Mouse (Mus musculus): Measurements from ENCODE around the gene Dkkl1. TPM values are rescaled to one million over a fixed set of nuclear protein-coding genes. Genes with fewer than 3 reads are reported as not detected.

The Dkkl1 gene
- polyA plus RNA-seq, 1 experiment = 2.8 TPM

DNA sequence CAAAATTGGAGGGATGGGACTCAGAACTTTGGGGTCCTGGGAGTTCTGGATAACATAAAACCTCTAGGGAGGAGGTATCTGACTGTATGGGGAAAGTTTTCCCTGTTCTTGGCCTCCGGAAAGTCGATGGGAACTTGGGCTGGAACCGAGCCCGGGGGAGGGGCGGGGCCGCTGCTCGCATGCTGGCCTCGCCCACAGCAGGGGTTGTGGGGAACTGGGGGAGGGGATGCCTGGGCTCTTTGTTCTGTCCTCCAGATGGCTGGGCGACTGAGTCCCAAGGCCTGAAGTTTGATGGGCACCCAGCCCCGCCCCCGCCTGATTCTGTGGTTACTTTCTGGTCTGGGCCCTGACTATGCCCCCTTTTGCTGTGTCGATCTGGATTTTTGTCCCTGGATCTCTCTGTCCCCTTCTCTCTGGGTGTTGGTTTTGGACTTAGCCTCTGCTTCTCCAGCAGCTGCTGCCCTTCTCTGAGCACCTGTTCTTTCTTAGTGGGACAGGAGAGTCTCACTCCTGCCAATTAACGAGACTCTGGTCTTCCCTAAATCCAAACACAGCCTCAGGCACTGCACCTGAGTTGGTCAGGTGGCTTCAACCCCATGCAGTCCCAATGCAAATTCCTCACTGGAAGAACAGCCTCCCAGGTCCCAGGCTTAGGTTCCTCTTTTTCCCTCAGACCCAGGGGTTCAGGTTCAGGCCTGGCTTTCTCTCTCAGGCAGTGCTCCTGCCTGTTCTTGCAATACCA is 4.7 kb upstream of the Dkkl1 start:
- DNase-seq (ENCODE audit: low read depth in 1 of 2, low spot score in 2 of 2) = no peak
- peaks cover 8% of the 10 kb centered on the region for H3K27me3 ChIP-seq (ENCODE audit: control insufficient read depth, insufficient read depth, low read length)
- no peaks in the 10 kb centered on the region for H3K36me3 ChIP-seq (ENCODE audit: control insufficient read depth, insufficient read depth, low read length)
- TF ChIP-seq CTCF (IDR thresholded peaks at IDR 0.05; ENCODE audit: extremely low read depth, insufficient read depth, insufficient read length, insufficient replicate concordance) = no peak
- TF ChIP-seq POLR2A (IDR thresholded peaks at IDR 0.05; ENCODE audit: low read depth, low read length) = no peak
- 18% methylated on average over 13 of the region's 13 CpGs for WGBS
- H3K27ac ChIP-seq (ENCODE audit: insufficient read depth, low read length) = no peak overlapping the region
- peaks cover 12% of the 10 kb centered on the region; the same call in 1 of the 2 replicates for H3K4me1 ChIP-seq (ENCODE audit: control insufficient read depth, insufficient read depth, insufficient read length)
- no peak overlapping the region for H3K4me3 ChIP-seq (ENCODE audit: extremely low read depth, insufficient read depth, insufficient read length)

- H3K4me3 ChIP-seq (ENCODE audit: extremely low read depth, insufficient read depth, insufficient read length) = peak within 1 kb of the TSS; percentile 40; the same call in 1 of the 2 replicates
- TF ChIP-seq POLR2A (IDR thresholded peaks at IDR 0.05; ENCODE audit: low read depth, low read length) = no peak
- TF ChIP-seq CTCF (IDR thresholded peaks at IDR 0.05; ENCODE audit: extremely low read depth, insufficient read depth, insufficient read length, insufficient replicate concordance) = no peak
- 11% methylated on average over 54 of the region's 55 CpGs for WGBS
- H3K27ac ChIP-seq (ENCODE audit: insufficient read depth, low read length) = no peak within 1 kb of the TSS
- H3K36me3 ChIP-seq (ENCODE audit: control insufficient read depth, insufficient read depth, low read length) = no peaks in the 10 kb centered on the region
- H3K4me1 ChIP-seq (ENCODE audit: control insufficient read depth, insufficient read depth, insufficient read length) = peaks cover 17% of the 10 kb centered on the region; the same call in 1 of the 2 replicates
- DNase-seq (ENCODE audit: low read depth in 1 of 2, low spot score in 2 of 2) = no peak
- H3K27me3 ChIP-seq (ENCODE audit: control insufficient read depth, insufficient read depth, low read length) = peaks cover 8% of the 10 kb centered on the region
Observed at GRCm38 (mm10) chr7:45215673-45216441, 3.9 kb upstream of the Dkkl1 start, which contains the start of gene Tead2. Gene Tead2, plus strand, starts transcription at chr7:45215753.

DNA sequence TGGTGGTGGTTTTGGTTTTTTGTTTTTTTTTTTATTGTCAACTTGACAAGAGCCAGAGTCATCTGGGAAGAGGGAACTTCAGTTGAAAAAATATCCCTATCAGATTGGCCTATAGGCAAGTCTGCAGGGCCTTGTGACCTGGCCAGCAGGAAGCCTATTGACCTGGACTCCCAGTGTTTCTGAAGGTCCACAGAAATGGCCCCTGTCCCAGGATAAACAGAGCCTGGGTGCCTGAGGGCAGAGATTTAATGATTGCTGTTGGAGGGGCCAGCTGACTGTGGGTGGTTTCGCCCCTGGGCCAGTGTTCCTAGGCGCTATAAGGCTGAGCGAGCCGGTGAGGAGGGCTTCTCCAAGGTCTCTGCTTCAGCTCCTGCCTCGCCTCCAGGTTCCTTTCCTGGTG is 1.8 kb upstream of the Dkkl1 start:
- Histone ChIP-seq H3K4me3 (ENCODE audit: extremely low read depth, insufficient read depth, insufficient read length) (no peak overlapping the region), H3K27me3 (ENCODE audit: control insufficient read depth, insufficient read depth, low read length) (peaks cover 8% of the 10 kb centered on the region), H3K36me3 (ENCODE audit: control insufficient read depth, insufficient read depth, low read length) (no peaks in the 10 kb centered on the region), H3K4me1 (ENCODE audit: control insufficient read depth, insufficient read depth, insufficient read length) (peaks cover 17% of the 10 kb centered on the region; the same call in 1 of the 2 replicates), H3K27ac (ENCODE audit: insufficient read depth, low read length) (no peak overlapping the region)
- no peak for DNase-seq (ENCODE audit: low read depth in 1 of 2, low spot score in 2 of 2)
- TF ChIP-seq POLR2A (IDR thresholded peaks at IDR 0.05; ENCODE audit: low read depth, low read length) (no peak), CTCF (IDR thresholded peaks at IDR 0.05; ENCODE audit: extremely low read depth, insufficient read depth, insufficient read length, insufficient replicate concordance) (no peak)
- 95% methylated on average over 5 of the region's 5 CpGs for WGBS

DNA sequence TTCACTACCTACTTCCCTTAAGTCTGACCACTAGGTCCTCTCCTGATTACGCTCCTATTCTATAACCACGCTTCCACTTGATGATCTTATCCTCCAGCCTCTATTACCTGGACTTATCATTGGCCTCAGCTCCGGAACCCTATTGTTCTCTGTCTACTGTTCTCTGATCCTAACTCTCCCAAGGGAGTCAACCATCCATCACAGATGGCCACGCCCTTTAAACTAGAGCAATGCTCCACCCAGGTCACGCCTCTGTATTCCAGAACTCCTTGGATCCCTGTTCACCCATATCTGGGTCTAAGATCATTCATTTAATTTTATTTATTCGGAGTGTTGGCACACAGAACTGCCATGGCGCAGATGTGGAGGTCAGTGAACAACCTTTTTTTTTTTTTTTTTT is 409 bp upstream of the Dkkl1 start:
- Histone ChIP-seq H3K4me1 (ENCODE audit: control insufficient read depth, insufficient read depth, insufficient read length) (peaks cover 17% of the 10 kb centered on the region; the same call in 1 of the 2 replicates), H3K4me3 (ENCODE audit: extremely low read depth, insufficient read depth, insufficient read length) (no peak overlapping the region), H3K27ac (ENCODE audit: insufficient read depth, low read length) (no peak overlapping the region), H3K36me3 (ENCODE audit: control insufficient read depth, insufficient read depth, low read length) (no peaks in the 10 kb centered on the region), H3K27me3 (ENCODE audit: control insufficient read depth, insufficient read depth, low read length) (peaks cover 8% of the 10 kb centered on the region)
- TF ChIP-seq CTCF (IDR thresholded peaks at IDR 0.05; ENCODE audit: extremely low read depth, insufficient read depth, insufficient read length, insufficient replicate concordance) (no peak), POLR2A (IDR thresholded peaks at IDR 0.05; ENCODE audit: low read depth, low read length) (no peak)
- WGBS = 90% methylated on average over 7 of the region's 7 CpGs
- no peak for DNase-seq (ENCODE audit: low read depth in 1 of 2, low spot score in 2 of 2)

DNA sequence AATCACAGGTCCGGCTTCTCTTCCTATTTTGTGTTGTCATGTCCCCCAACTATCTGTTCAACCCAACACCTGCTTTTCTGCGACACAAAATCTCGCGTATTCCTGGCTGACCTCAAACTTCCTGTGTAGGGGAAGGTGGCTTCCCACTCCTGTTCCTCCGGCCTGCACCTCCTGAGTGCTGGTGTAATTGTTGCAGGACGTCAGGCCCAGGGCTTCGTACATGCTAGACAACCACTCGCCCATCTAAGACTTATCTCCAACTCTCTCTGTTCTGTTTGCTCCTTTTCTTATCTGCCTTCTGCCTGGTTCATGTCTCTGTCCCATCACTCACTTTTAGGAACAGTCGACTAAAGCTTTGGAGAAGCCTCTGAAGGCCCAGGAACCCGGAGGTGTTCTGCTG is 877 bp downstream of the Dkkl1 start:
- Histone ChIP-seq H3K4me3 (ENCODE audit: extremely low read depth, insufficient read depth, insufficient read length) (no peak overlapping the region), H3K4me1 (ENCODE audit: control insufficient read depth, insufficient read depth, insufficient read length) (peaks cover 13% of the 10 kb centered on the region; the same call in 1 of the 2 replicates), H3K27me3 (ENCODE audit: control insufficient read depth, insufficient read depth, low read length) (peaks cover 4% of the 10 kb centered on the region), H3K36me3 (ENCODE audit: control insufficient read depth, insufficient read depth, low read length) (no peaks in the 10 kb centered on the region), H3K27ac (ENCODE audit: insufficient read depth, low read length) (no peak overlapping the region)
- WGBS = 12% methylated on average over 10 of the region's 10 CpGs
- no peak for TF ChIP-seq CTCF (IDR thresholded peaks at IDR 0.05; ENCODE audit: extremely low read depth, insufficient read depth, insufficient read length, insufficient replicate concordance)
- TF ChIP-seq POLR2A (IDR thresholded peaks at IDR 0.05; ENCODE audit: low read depth, low read length) = no peak
- DNase-seq (ENCODE audit: low read depth in 1 of 2, low spot score in 2 of 2) = no peak

- no peak for DNase-seq (ENCODE audit: low read depth in 1 of 2, low spot score in 2 of 2)
- Histone ChIP-seq H3K4me3 (ENCODE audit: extremely low read depth, insufficient read depth, insufficient read length) (no peak overlapping the region), H3K27me3 (ENCODE audit: control insufficient read depth, insufficient read depth, low read length) (no peaks in the 10 kb centered on the region), H3K4me1 (ENCODE audit: control insufficient read depth, insufficient read depth, insufficient read length) (peaks cover 12% of the 10 kb centered on the region; the same call in 1 of the 2 replicates), H3K27ac (ENCODE audit: insufficient read depth, low read length) (no peak overlapping the region), H3K36me3 (ENCODE audit: control insufficient read depth, insufficient read depth, low read length) (no peaks in the 10 kb centered on the region)
- TF ChIP-seq CTCF (IDR thresholded peaks at IDR 0.05; ENCODE audit: extremely low read depth, insufficient read depth, insufficient read length, insufficient replicate concordance) (no peak), POLR2A (IDR thresholded peaks at IDR 0.05; ENCODE audit: low read depth, low read length) (no peak)
- WGBS = 88% methylated on average over 6 of the region's 6 CpGs
Observed at GRCm38 (mm10) chr7:45208260-45208659, 3.7 kb downstream of the Dkkl1 start.
